Comparison of ENCODE assay signal across 16 mouse cellular contexts in genomic region chr17:3336161-3336739, GRCm38 (mm10). TPM values are rescaled to one million over a fixed set of nuclear protein-coding genes. Genes with fewer than 3 reads are reported as not detected.
DNase-seq lines count a peak whose midpoint lies in the region; ATAC-seq and TF ChIP-seq lines count a peak whose summit lies in the region.
"Had no signal": no experiment of that assay in that cellular context is flagged by ENCODE, and none has a peak within 500 bp of the region (broad histone marks: within the 10 kb centered on the region; RNA-seq: fewer than 3 reads in every experiment).

No protein-coding gene starts in this region.

- no peak overlapping the region for H3K4me2 ChIP-seq in embryonic facial prominence, embryonic 13.5 days
- no peak overlapping the region for H3K4me2 ChIP-seq in hindbrain, postnatal 0 days (ENCODE audit: low read depth, low read length)
- no peak overlapping the region for H3K4me2 ChIP-seq in hindbrain, embryonic 11.5 days (replicated peaks; ENCODE audit: low read depth, low read length)
- H3K4me2 ChIP-seq in neural tube, embryonic 13.5 days: no peak overlapping the region
- H3K4me2 ChIP-seq: midbrain, embryonic 15.5 days had no signal

- H3K36me3 ChIP-seq in embryonic facial prominence, embryonic 13.5 days: no peaks in the 10 kb centered on the region
- H3K36me3 ChIP-seq in embryonic facial prominence, embryonic 10.5 days (replicated peaks): no peaks in the 10 kb centered on the region
- H3K36me3 ChIP-seq in hindbrain, postnatal 0 days (ENCODE audit: insufficient read depth, low read length): no peaks in the 10 kb centered on the region
- no peaks in the 10 kb centered on the region for H3K36me3 ChIP-seq in hindbrain, embryonic 11.5 days (ENCODE audit: control insufficient read depth, insufficient read depth, low read length)
- H3K36me3 ChIP-seq in neural tube, embryonic 13.5 days: no peaks in the 10 kb centered on the region
- H3K36me3 ChIP-seq: midbrain, embryonic 15.5 days had no signal

- ATAC-seq in embryonic facial prominence, embryonic 13.5 days (ENCODE audit: insufficient number of reproducible peaks, insufficient read depth, low FRiP score, low TSS enrichment, low read depth): no peak
- ATAC-seq in hindbrain, postnatal 0 days: no peak
- ATAC-seq in hindbrain, embryonic 11.5 days (ENCODE audit: low FRiP score): no peak
- ATAC-seq in neural tube, embryonic 13.5 days (ENCODE audit: low read depth): no peak
- no peak for ATAC-seq in megakaryocyte, adult 5-6 weeks (ENCODE audit: poor library complexity, severe bottlenecking)
- ATAC-seq: liver, postnatal 0 days; midbrain, embryonic 15.5 days had no signal

- no peak for TF ChIP-seq CTCF in hindbrain, postnatal 0 days (IDR thresholded peaks at IDR 0.05; ENCODE audit: low read depth)

- H3K27ac ChIP-seq in embryonic facial prominence, embryonic 13.5 days: 0 out of 2 replicates have a peak overlapping the region, but pooled peaks have one; percentile 1
- H3K27ac ChIP-seq in embryonic facial prominence, embryonic 10.5 days (replicated peaks): no peak overlapping the region
- H3K27ac ChIP-seq in hindbrain, postnatal 0 days: peak overlapping the region; percentile 85
- no peak overlapping the region for H3K27ac ChIP-seq in hindbrain, embryonic 11.5 days (ENCODE audit: low read depth, low read length)
- peak overlapping the region; percentile 66 for H3K27ac ChIP-seq in neural tube, embryonic 13.5 days (replicated peaks)
- H3K27ac ChIP-seq: midbrain, embryonic 15.5 days had no signal

- WGBS in embryonic facial prominence, embryonic 13.5 days: 73% methylated on average over 7 of the region's 7 CpGs
- 80% methylated on average over 7 of the region's 7 CpGs for WGBS in embryonic facial prominence, embryonic 10.5 days
- WGBS in hindbrain, postnatal 0 days: 72% methylated on average over 7 of the region's 7 CpGs
- WGBS in hindbrain, embryonic 11.5 days: 85% methylated on average over 7 of the region's 7 CpGs
- 85% methylated on average over 7 of the region's 7 CpGs for WGBS in neural tube, embryonic 13.5 days

- H3K4me1 ChIP-seq in embryonic facial prominence, embryonic 13.5 days: peaks cover 63% of the 10 kb centered on the region
- peaks cover 27% of the 10 kb centered on the region for H3K4me1 ChIP-seq in embryonic facial prominence, embryonic 10.5 days
- H3K4me1 ChIP-seq in hindbrain, postnatal 0 days (ENCODE audit: insufficient read depth, low read length): peaks cover 11% of the 10 kb centered on the region
- H3K4me1 ChIP-seq in hindbrain, embryonic 11.5 days (replicated peaks; ENCODE audit: control insufficient read depth, insufficient read depth, low read length): 0 out of 2 replicates have a peak, but pooled peaks cover 3% of the 10 kb centered on the region
- H3K4me1 ChIP-seq in neural tube, embryonic 13.5 days (replicated peaks): peaks cover 52% of the 10 kb centered on the region

- H3K27me3 ChIP-seq in embryonic facial prominence, embryonic 13.5 days: no peaks in the 10 kb centered on the region
- no peaks in the 10 kb centered on the region for H3K27me3 ChIP-seq in embryonic facial prominence, embryonic 10.5 days (replicated peaks; ENCODE audit: low read depth, poor library complexity, severe bottlenecking)
- H3K27me3 ChIP-seq in hindbrain, postnatal 0 days (ENCODE audit: insufficient read depth, low read length): no peaks in the 10 kb centered on the region
- H3K27me3 ChIP-seq in hindbrain, embryonic 11.5 days (ENCODE audit: control insufficient read depth, insufficient read depth, low read length): no peaks in the 10 kb centered on the region
- H3K27me3 ChIP-seq in neural tube, embryonic 13.5 days: no peaks in the 10 kb centered on the region
- H3K27me3 ChIP-seq: CH12.LX; midbrain, embryonic 15.5 days had no signal

- DNase-seq in embryonic facial prominence, embryonic 10.5 days (ENCODE audit: low spot score): no peak
- no peak for DNase-seq in hindbrain, postnatal 0 days (ENCODE audit: low spot score)
- DNase-seq in hindbrain, embryonic 11.5 days (ENCODE audit: low spot score): no peak
- DNase-seq in neural tube, embryonic 10.5 days (ENCODE audit: extremely low spot score, low spot score): no peak
- DNase-seq in left cerebral cortex, adult 11 months (ENCODE audit: low spot score): no peak
- DNase-seq: embryo, embryonic 11 days; heart, postnatal 4 days; kidney, adult 9 months; liver, postnatal 0 days; lung, postnatal 10 days; thymus, postnatal 25 days had no signal

- no peaks in the 10 kb centered on the region for H3K9me3 ChIP-seq in embryonic facial prominence, embryonic 13.5 days
- no peaks in the 10 kb centered on the region for H3K9me3 ChIP-seq in embryonic facial prominence, embryonic 10.5 days
- H3K9me3 ChIP-seq in hindbrain, postnatal 0 days (ENCODE audit: low read length): no peaks in the 10 kb centered on the region
- no peaks in the 10 kb centered on the region for H3K9me3 ChIP-seq in hindbrain, embryonic 11.5 days (ENCODE audit: control insufficient read depth, low read length)
- no peaks in the 10 kb centered on the region for H3K9me3 ChIP-seq in neural tube, embryonic 13.5 days
- H3K9me3 ChIP-seq: midbrain, embryonic 15.5 days had no signal

- H3K4me3 ChIP-seq in embryonic facial prominence, embryonic 13.5 days: no peak overlapping the region
- no peak overlapping the region for H3K4me3 ChIP-seq in embryonic facial prominence, embryonic 10.5 days
- H3K4me3 ChIP-seq in hindbrain, postnatal 0 days (ENCODE audit: low read length): no peak overlapping the region
- no peak overlapping the region for H3K4me3 ChIP-seq in hindbrain, embryonic 11.5 days (ENCODE audit: low read depth, low read length)
- H3K4me3 ChIP-seq in neural tube, embryonic 13.5 days: no peak overlapping the region
- H3K4me3 ChIP-seq: midbrain, embryonic 15.5 days had no signal

- no peak overlapping the region for H3K9ac ChIP-seq in embryonic facial prominence, embryonic 13.5 days
- H3K9ac ChIP-seq in hindbrain, postnatal 0 days (replicated peaks; ENCODE audit: low read length): no peak overlapping the region
- H3K9ac ChIP-seq in hindbrain, embryonic 11.5 days (ENCODE audit: low read depth, low read length): no peak overlapping the region
- no peak overlapping the region for H3K9ac ChIP-seq in neural tube, embryonic 13.5 days
- H3K9ac ChIP-seq: liver, postnatal 0 days; midbrain, embryonic 15.5 days had no signal

RNA-seq across cellular contexts. Expression of gene Tiam2, which starts 9.9 kb away (rescaled TPM):
- polyA plus RNA-seq in embryonic facial prominence, embryonic 13.5 days (2015; fragmentation: Nextera tagmentation; extraction: Ambion mirVana): 25.2 and 31.8 TPM in 2 replicates
- 6.0 and 7.7 TPM in 2 replicates for polyA plus RNA-seq in embryonic facial prominence, embryonic 10.5 days (2016; fragmentation: Nextera tagmentation; extraction: Ambion mirVana)
- 8.8 and 9.3 TPM in 2 replicates for total RNA-seq in hindbrain, postnatal 0 days (2014; rRNA removed)
- polyA plus RNA-seq in hindbrain, postnatal 0 days (2015; fragmentation: Nextera tagmentation; extraction: Ambion mirVana): 2.8 and 3.1 TPM in 2 replicates
- 5.3 and 5.5 TPM in 2 replicates for polyA plus RNA-seq in hindbrain, embryonic 11.5 days (2014; fragmentation: Nextera tagmentation; extraction: Ambion mirVana)
- 7.9 and 9.2 TPM in 2 replicates for polyA plus RNA-seq in neural tube, embryonic 13.5 days (2015; fragmentation: Nextera tagmentation; extraction: Ambion mirVana)
- total RNA-seq in megakaryocyte, adult 5-6 weeks (2015): 23.7 and 24.5 TPM in 2 replicates
- total RNA-seq in megakaryocyte, adult 5-6 weeks (2017): 37.3 and 42.3 TPM in 2 replicates

Comparison
In these comparisons a context has a peak if more than half of its experiments do, and no peak if none do; other contexts are left out.
1. H3K27ac ChIP-seq: peak in embryonic facial prominence, embryonic 13.5 days (single experiment), hindbrain, postnatal 0 days (single experiment) and neural tube, embryonic 13.5 days (single experiment); none in embryonic facial prominence, embryonic 10.5 days (single experiment) and hindbrain, embryonic 11.5 days (single experiment).